Mouse (Mus musculus) heart, adult 2 months (tissue): Measurements from ENCODE around the gene Adgre1.

Experiments
- CTCF ChIP-seq: fragments of 200-600 bp; IDR thresholded peaks from 2 replicates; pipeline ENCODE4 v1.8.1; 2022; ENCODE audit warnings: antibody characterized with exemption, mild to moderate bottlenecking, moderate library complexity
- POLR2A ChIP-seq: fragments of 200-500 bp; IDR thresholded peaks from 2 replicates; pipeline ENCODE4 v1.6.1; 2011; ENCODE audit warnings: mild to moderate bottlenecking, low read depth, low read length, control low read depth; ENCODE audit not compliant: insufficient read depth

- TF ChIP-seq CTCF (no peak), POLR2A (no peak)
Measured at GRCm38 (mm10) chr17:57330993-57331392, 27.5 kb upstream of the Adgre1 start.
